Mouse (Mus musculus) heart, embryonic 10.5 days (tissue): ENCODE data around the gene Vav3. TPM values are rescaled to one million over a fixed set of nuclear protein-coding genes. Genes with fewer than 3 reads are reported as not detected.
"Not testable (repeated sequence)": the region's sequence is repeated elsewhere in the genome, so short reads cannot be mapped to it uniquely, and the experiment has no call there.

Experiments used
- DNase-seq: peaks from one replicate; pipeline ENCODE4 v3.0.0-alpha.2; 2017; ENCODE audit warnings: low spot score
- H3K27ac ChIP-seq: fragments of 300-500 bp; sonication (generic); 2 replicates; pipeline ENCODE4 v1.5.1; 2016; ENCODE audit warnings: mild to moderate bottlenecking
- H3K27me3 ChIP-seq: fragments of 300-500 bp; sonication (generic); 2 replicates; pipeline ENCODE4 v1.6.1; 2016; ENCODE audit warnings: mild to moderate bottlenecking; ENCODE audit not compliant: poor library complexity, insufficient read depth, severe bottlenecking
- H3K36me3 ChIP-seq: fragments of 300-500 bp; sonication (generic); 2 replicates; pipeline ENCODE4 v1.6.1; 2016; ENCODE audit warnings: mild to moderate bottlenecking, moderate library complexity
- H3K4me1 ChIP-seq: fragments of 300-500 bp; sonication (generic); 2 replicates; pipeline ENCODE4 v1.6.1; 2016; ENCODE audit warnings: mild to moderate bottlenecking
- H3K4me3 ChIP-seq: fragments of 300-500 bp; sonication (generic); 2 replicates; pipeline ENCODE4 v1.5.1; 2016; ENCODE audit warnings: mild to moderate bottlenecking, moderate library complexity
- H3K9me3 ChIP-seq: fragments of 300-500 bp; sonication (generic); 2 replicates; pipeline ENCODE4 v1.6.1; 2016; ENCODE audit warnings: mild to moderate bottlenecking, moderate library complexity
- WGBS: fragments of 180-500 bp; shearing (Covaris S2); methylation state at CpG from one replicate; pipeline ENCODE4 v1.1.7; 2016; 5-methylcytosine and 5-hydroxymethylcytosine counted together
- polyA plus RNA-seq: library from polyadenylated mRNA; unstranded; fragments of >200 nt; fragmentation: Nextera tagmentation; extraction: Ambion mirVana; gene quantifications from 2 replicates; pipeline ENCODE4 v1.2.1, GENCODE M21; 2016

Gene Vav3
- polyA plus RNA-seq, 1 experiment from 2014 or later = 9.4 TPM

- H3K9me3 ChIP-seq = no peaks in the 10 kb centered on the region
- DNase-seq = no peak
- no peaks in the 10 kb centered on the region for H3K27me3 ChIP-seq
- no peaks in the 10 kb centered on the region for H3K4me1 ChIP-seq
- no peak overlapping the region for H3K27ac ChIP-seq
- H3K36me3 ChIP-seq = no peaks in the 10 kb centered on the region
- no peak overlapping the region for H3K4me3 ChIP-seq
- WGBS = 79% methylated on average over 3 of the region's 3 CpGs
Observed at GRCm38 (mm10) chr3:109420403-109420802, 80.0 kb downstream of the Vav3 start.

- no peak for DNase-seq
- Histone ChIP-seq H3K36me3 (no peaks in the 10 kb centered on the region), H3K9me3 (no peaks in the 10 kb centered on the region), H3K27me3 (no peaks in the 10 kb centered on the region), H3K4me1 (no peaks in the 10 kb centered on the region), H3K4me3 (no peak overlapping the region), H3K27ac (no peak overlapping the region)
- 59% methylated on average over 3 of the region's 3 CpGs for WGBS
Observed at GRCm38 (mm10) chr3:109421019-109421418, 80.6 kb downstream of the Vav3 start.

- Histone ChIP-seq H3K27ac (no peak overlapping the region), H3K4me3 (no peak overlapping the region), H3K36me3 (no peaks in the 10 kb centered on the region), H3K9me3 (no peaks in the 10 kb centered on the region), H3K4me1 (no peaks in the 10 kb centered on the region), H3K27me3 (no peaks in the 10 kb centered on the region)
- DNase-seq = no peak
- WGBS = 87% methylated on average over 5 of the region's 5 CpGs
Observed at GRCm38 (mm10) chr3:109423440-109424079, 83.1 kb downstream of the Vav3 start.

- H3K27ac ChIP-seq = no peak overlapping the region
- no peak for DNase-seq
- no peaks in the 10 kb centered on the region for H3K9me3 ChIP-seq
- H3K4me1 ChIP-seq = no peaks in the 10 kb centered on the region
- no peaks in the 10 kb centered on the region for H3K27me3 ChIP-seq
- no peaks in the 10 kb centered on the region for H3K36me3 ChIP-seq
- WGBS = 75% methylated on average over 1 of the region's 1 CpGs
- no peak overlapping the region for H3K4me3 ChIP-seq
Observed at GRCm38 (mm10) chr3:109431285-109431684, 90.8 kb downstream of the Vav3 start.

- H3K4me3 ChIP-seq = no peak overlapping the region
- 84% methylated on average over 2 of the region's 2 CpGs for WGBS
Observed at GRCm38 (mm10) chr3:109438552-109438951, 98.1 kb downstream of the Vav3 start.

GRCm38 (mm10) chr3:109439253-109439652 is 98.8 kb downstream of the Vav3 start:
- Histone ChIP-seq H3K27ac (no peak overlapping the region), H3K36me3 (0 out of 2 replicates have a peak, but pooled peaks cover 2% of the 10 kb centered on the region), H3K4me1 (no peaks in the 10 kb centered on the region), H3K4me3 (no peak overlapping the region), H3K27me3 (no peaks in the 10 kb centered on the region), H3K9me3 (no peaks in the 10 kb centered on the region)
- WGBS = 81% methylated on average over 8 of the region's 8 CpGs
- DNase-seq = no peak

More at GRCm38 (mm10) chr3:109438552-109438951, 98.1 kb downstream of the Vav3 start:
- Histone ChIP-seq H3K9me3 (no peaks in the 10 kb centered on the region), H3K27me3 (no peaks in the 10 kb centered on the region), H3K4me1 (no peaks in the 10 kb centered on the region), H3K36me3 (0 out of 2 replicates have a peak, but pooled peaks cover under 1% of the 10 kb centered on the region), H3K27ac (no peak overlapping the region)
- no peak for DNase-seq

GRCm38 (mm10) chr3:109440001-109440400 is 99.5 kb downstream of the Vav3 start:
- Histone ChIP-seq H3K4me3 (no peak overlapping the region), H3K27me3 (no peaks in the 10 kb centered on the region), H3K9me3 (no peaks in the 10 kb centered on the region), H3K36me3 (0 out of 2 replicates have a peak, but pooled peaks cover 2% of the 10 kb centered on the region), H3K27ac (no peak overlapping the region), H3K4me1 (no peaks in the 10 kb centered on the region)
- WGBS = 83% methylated on average over 6 of the region's 6 CpGs
- no peak for DNase-seq

GRCm38 (mm10) chr3:109444077-109444476 is 103.6 kb downstream of the Vav3 start:
- no peak overlapping the region for H3K4me3 ChIP-seq
- H3K4me1 ChIP-seq = no peaks in the 10 kb centered on the region
- H3K27me3 ChIP-seq = no peaks in the 10 kb centered on the region
- WGBS = 91% methylated on average over 3 of the region's 3 CpGs
- H3K36me3 ChIP-seq = 0 out of 2 replicates have a peak, but pooled peaks cover 2% of the 10 kb centered on the region
- no peak for DNase-seq
- no peak overlapping the region for H3K27ac ChIP-seq
- H3K9me3 ChIP-seq = no peaks in the 10 kb centered on the region

GRCm38 (mm10) chr3:109446903-109447302 is 106.5 kb downstream of the Vav3 start:
- Histone ChIP-seq H3K4me1 (0 out of 2 replicates have a peak, but pooled peaks cover under 1% of the 10 kb centered on the region), H3K27me3 (no peaks in the 10 kb centered on the region), H3K9me3 (no peaks in the 10 kb centered on the region), H3K36me3 (0 out of 2 replicates have a peak, but pooled peaks cover 2% of the 10 kb centered on the region), H3K4me3 (no peak overlapping the region), H3K27ac (no peak overlapping the region)
- no peak for DNase-seq
- WGBS = 63% methylated on average over 4 of the region's 4 CpGs

GRCm38 (mm10) chr3:109448249-109448648 is 107.8 kb downstream of the Vav3 start:
- not testable (repeated sequence) for DNase-seq, H3K27me3 ChIP-seq, H3K9me3 ChIP-seq, H3K36me3 ChIP-seq, H3K27ac ChIP-seq, H3K4me3 ChIP-seq
- 79% methylated on average over 5 of the region's 5 CpGs for WGBS
- 0 out of 2 replicates have a peak, but pooled peaks cover 10% of the 10 kb centered on the region for H3K4me1 ChIP-seq

- DNase-seq = no peak
- Histone ChIP-seq H3K9me3 (no peaks in the 10 kb centered on the region), H3K27me3 (no peaks in the 10 kb centered on the region), H3K4me3 (no peak overlapping the region), H3K4me1 (0 out of 2 replicates have a peak, but pooled peaks cover 10% of the 10 kb centered on the region), H3K36me3 (no peaks in the 10 kb centered on the region), H3K27ac (peak overlapping the region; percentile 16; the same call in 1 of the 2 replicates)
- WGBS = 41% methylated on average over 2 of the region's 2 CpGs
Observed at GRCm38 (mm10) chr3:109451966-109452365, 111.5 kb downstream of the Vav3 start.

GRCm38 (mm10) chr3:109454633-109455032 is 114.2 kb downstream of the Vav3 start:
- Histone ChIP-seq H3K4me3 (no peak overlapping the region), H3K9me3 (no peaks in the 10 kb centered on the region), H3K27me3 (no peaks in the 10 kb centered on the region), H3K27ac (no peak overlapping the region), H3K4me1 (0 out of 2 replicates have a peak, but pooled peaks cover 10% of the 10 kb centered on the region), H3K36me3 (no peaks in the 10 kb centered on the region)
- no peak for DNase-seq
- 11% methylated on average over 1 of the region's 1 CpGs for WGBS

GRCm38 (mm10) chr3:109456340-109456739 is 115.9 kb downstream of the Vav3 start:
- WGBS = 88% methylated on average over 1 of the region's 1 CpGs
- Histone ChIP-seq H3K9me3 (no peaks in the 10 kb centered on the region), H3K27ac (no peak overlapping the region)

More at GRCm38 (mm10) chr3:109456340-109456739, 115.9 kb downstream of the Vav3 start:
- no peak for DNase-seq
- 0 out of 2 replicates have a peak, but pooled peaks cover 10% of the 10 kb centered on the region for H3K4me1 ChIP-seq
- no peaks in the 10 kb centered on the region for H3K36me3 ChIP-seq
- H3K4me3 ChIP-seq = no peak overlapping the region
- H3K27me3 ChIP-seq = no peaks in the 10 kb centered on the region
